Mouse (Mus musculus) adrenal gland, postnatal 36 days (tissue): ENCODE measurements around the gene Kcnmb4. TPM values are rescaled to one million over a fixed set of nuclear protein-coding genes. Genes with fewer than 3 reads are reported as not detected.

Experiments
- DNase-seq, 2 experiments: peaks; one replicate each; pipeline ENCODE4 v3.0.0; 2021; ENCODE audit warnings: mixed read lengths in 1 of 2
- total RNA-seq, 2 experiments: library from RNA; stranded (reverse); gene quantifications; 2 replicates each; pipeline ENCODE4 v1.2.3; 2021

Gene Kcnmb4
- total RNA-seq, 2 experiments from 2014 or later: 1.4 to 14.3 TPM

DNA sequence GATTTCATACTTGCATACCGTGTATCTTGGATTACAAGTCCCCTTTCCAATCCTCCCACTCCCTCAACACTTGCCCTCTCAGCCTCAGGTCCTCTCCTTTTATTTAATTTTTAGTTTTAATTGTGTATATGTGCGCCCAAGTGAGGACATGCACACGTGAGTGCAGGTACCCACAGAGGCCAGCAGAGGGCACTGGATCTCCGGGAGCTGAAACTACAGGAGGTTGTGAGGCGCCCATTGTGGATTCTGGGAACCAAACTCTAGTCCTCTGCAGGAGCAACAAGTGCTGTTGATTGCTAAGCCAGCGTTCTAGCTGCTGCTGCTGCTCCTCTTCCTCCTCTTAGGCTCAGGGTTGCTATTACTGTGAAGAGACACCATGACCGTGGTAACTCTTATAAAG, 20.9 kb downstream of the Kcnmb4 start:
- no peak for DNase-seq

DNA sequence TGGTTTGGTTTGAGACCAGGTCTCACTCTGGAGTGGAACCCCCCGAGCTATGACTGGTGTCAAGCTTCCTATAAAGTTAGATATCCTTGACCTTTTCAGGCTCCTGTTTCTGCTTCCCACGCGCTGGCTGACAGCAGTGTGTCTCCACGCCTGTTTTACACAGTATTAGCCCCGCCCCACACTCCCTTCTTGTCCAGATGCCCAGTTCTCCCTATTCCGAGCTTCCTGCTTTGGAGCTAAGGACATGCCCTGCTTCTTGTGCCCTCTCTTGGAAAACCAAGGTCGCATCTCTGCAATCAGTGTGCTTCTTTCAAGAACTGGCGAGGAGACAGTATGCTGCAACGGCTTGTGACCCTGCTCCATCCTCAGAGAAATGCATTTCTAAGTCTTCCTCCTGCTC, 23.1 kb downstream of the Kcnmb4 start:
- peak; percentile 50 to 56 for DNase-seq

DNA sequence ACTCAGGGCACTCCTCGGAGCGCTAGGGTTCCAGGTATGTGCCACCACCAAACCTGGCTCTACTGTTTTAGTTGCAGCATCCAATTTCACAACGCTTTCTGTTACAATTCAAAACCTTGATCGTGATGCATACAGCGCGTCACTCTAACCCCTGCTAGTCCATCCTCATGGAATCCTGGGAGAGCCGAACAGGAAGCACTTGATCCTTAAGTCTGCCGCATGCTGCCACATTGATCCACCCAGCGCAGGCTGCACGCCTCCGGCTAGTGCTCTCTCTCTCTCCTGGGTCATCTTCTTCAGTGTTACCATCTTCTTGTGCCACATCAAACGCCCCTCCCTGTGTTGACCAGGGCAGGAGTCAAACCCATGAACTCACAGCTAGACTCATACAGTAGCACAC, 25.5 kb downstream of the Kcnmb4 start:
- DNase-seq: no peak

DNA sequence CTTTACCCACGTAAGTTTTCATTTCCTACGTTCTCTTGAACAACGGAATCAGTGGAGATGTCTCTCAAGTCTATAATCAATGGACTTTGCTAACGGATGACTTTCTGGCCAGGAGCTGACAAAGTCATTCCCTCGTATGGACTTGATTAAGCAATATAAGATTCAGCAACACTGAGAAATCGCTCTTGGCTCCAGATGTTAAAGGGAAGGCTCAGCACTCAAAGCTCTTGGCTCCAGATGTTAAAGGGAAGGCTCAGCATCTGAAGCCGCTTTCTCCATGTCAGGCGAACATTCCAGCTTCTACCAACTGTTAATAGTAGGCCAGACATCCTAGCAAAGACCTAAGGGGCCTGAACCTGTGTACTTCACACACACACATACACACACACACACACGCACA, 26.5 kb downstream of the Kcnmb4 start:
- DNase-seq: no peak

DNA sequence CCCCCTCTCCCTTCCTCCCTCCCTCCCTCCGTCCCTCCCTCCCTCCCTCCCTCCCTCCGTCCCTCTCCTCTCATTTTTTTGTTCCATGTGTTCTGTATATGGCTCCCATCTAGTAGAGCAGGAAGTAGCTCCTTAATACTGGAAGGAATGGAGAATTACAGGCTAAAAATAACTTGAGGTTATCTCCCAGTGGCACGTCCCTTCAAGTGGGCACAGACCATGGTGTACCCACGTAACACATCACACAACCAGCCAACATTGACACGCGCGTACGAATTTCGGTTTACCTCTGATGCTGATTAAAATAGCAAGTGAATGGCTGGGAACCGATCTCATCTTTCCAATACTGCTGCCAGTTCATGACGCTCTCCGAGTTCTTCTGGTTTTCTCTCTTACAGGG, 27.6 kb downstream of the Kcnmb4 start:
- no peak for DNase-seq

DNA sequence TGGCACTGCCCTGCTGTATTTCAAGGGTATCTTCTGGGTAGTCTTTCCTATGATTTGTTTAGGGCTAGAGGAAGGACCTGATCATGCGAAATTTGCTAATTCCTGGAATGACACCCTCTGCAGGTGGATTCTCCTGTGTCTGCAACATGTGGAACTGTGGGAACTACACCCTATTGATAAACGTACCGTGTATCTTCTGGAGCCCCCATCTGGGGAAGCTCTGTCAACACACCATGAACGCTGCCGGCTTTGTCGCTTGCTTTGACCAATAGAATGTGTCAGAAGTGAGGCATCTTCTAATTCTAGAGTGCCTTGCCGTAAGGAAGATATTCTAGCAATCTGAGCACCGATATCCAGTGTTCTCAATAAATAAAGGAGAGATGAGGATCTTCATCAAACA, 28.9 kb downstream of the Kcnmb4 start:
- DNase-seq: no peak

DNA sequence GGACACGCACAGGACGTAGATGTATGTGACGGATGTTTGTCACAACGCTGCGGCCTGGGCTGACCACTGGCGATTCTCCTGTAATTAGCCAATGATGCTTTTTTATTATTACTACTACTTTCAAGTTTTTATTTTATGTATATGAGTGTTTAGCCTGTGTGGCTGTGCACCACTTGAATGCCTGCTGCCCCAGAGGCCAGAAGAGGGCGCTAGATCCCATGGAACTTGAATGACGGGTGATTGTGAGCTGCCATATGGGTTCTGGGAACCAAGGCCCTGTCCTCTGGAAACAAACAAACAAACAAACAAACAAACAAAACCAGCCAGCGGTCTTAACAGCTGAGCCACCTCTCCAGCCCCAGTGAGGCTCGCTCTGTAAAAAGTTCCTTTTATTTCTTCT, 29.3 kb downstream of the Kcnmb4 start:
- no peak for DNase-seq

DNA sequence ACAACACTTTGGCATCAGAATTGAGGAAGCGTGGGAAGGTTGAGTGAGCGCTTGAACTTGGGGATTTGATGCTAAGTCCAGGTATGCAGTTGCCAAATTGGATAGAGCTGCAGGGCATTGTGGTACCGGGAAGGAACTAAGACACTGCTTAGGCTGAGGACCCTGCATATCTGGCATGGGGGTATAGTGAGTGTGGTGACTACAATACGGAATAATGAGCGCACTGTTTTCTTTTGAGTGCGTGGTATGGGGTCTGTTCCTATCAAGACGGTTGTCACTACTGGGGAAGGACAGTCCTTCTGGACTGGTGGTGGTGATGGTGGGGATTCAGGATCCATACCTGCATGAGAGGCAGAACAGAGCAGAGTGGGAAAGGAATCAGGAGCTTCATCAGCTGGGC, 32.7 kb downstream of the Kcnmb4 start:
- no peak for DNase-seq

DNA sequence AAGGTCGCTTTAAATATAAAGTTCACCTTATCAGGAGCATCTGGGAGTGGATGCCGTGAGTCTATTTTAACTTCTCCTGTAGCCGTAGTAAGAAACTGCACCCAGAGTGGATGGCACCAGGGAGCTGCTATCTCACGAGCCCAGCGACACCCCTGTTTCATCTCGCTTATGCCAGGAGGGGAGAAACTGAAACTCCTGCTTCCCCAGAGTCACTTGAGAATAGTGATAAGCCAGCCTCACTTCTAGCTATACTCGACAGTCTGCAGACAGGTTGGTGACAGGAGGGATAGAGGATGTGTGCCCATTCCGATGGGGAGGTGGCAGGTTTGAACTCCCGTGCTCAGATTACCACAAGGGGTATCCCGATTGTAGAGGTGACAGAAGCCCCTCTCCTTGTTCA, 33.6 kb downstream of the Kcnmb4 start:
- DNase-seq: no peak

DNA sequence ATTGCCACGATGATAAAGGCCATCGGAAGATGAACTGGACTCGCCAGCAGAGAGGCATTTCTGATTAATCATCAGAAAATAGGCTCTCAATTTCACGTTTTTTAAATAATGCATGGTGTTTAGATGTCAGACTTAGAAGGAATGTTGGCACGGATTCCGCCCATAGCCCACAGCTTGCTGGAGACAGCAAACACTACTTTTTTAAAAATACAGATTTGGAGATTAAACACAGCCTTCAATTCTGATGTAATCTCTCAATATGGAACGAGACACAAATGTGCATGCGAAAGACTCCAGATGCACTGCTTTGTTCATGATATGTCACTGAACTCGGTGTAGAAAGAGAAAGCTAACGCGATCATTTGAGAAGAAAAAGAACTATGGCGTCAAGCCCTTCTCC, 38.2 kb downstream of the Kcnmb4 start:
- no peak for DNase-seq

DNA sequence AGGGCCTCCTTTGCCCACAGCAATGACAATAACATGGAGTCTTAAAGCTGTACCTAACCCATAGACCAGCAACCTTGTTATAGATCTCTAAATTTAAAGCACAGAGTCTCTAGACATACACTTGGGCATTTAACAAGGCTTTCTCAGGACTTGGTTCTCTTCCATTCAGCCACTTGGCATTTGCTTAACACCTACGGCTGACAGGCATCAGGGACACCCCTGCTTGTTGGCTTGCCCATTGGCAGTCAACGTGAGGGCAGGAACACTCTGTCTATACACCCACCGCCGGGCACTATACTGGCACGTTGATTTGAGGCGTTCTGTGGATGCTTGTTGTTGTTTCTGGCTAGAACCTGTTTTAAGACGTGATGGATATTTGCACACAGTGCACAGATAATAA, 41.3 kb downstream of the Kcnmb4 start:
- no peak for DNase-seq

DNA sequence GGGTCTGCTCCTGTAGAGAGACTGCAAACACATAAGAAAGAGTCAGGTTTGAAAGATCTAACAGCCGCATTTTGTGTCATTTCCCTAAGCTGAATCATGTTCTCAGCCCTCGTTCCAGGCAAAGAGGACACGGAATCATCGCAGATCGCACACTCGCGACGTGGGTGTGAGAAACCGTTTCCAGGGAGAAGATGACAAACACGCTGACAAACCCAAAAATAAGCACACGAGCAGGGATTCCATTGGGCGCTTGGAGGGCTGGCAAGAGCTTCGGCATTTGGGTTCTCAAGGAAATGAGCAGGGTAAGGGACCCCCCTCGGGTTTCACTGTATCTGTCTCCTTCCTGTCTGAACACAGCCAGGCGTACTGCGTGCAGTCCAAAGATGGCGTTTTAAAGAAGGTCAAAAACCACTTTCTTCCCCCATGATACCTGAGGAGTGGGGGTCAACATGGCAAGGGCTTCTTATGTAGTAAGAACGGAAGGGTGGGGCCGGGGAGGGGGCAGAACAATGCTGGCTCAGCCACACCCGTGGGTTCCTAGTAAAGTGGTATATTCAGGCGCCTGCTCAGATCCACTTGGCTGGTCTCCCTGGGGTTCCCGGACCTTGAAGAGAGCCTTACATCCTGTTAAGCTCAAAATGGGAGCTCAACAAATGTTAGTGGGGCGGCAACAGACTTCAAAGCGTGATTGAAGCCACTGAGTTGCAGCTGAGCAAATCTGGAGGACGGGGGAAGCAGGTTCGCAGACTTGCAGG, 45.5 kb downstream of the Kcnmb4 start:
- no peak for DNase-seq

DNA sequence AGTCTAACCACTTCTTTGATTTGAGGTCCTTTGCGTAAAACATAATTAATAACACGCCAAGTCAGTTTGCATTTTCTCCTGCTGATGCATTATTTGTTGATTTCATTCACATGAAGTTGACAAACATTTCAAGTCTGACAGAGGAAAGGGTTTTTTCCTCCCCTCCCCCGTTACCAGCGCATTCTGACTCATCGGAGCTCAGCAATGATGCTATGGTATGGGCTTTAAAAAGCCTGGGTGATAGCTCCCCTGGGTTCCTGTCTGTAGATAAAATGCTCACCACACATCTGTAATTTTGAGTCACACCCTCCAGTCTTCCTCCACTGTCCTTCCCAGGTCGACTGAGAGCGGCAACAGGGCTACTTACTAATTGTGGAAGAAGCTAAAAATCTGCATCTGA, 47.5 kb downstream of the Kcnmb4 start:
- no peak for DNase-seq

DNA sequence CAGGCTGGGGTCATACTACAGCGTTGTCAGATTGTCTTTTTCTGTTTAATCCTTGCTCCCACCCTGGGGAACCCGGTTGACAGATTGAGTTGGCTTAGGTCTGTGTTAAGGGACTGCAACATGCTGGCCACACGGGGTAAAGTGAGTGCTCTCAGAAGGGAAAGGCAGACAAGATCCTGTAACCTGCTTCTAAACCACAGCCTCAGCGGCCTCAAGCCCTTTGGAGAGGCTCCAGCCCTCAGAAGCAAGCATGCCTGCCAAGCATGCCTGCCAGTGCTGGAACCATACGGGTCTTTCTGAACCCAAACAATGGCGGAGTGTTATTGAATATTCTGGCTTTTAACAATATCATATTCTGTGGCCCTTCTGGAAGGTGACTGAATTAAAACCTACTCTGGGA, 48.8 kb downstream of the Kcnmb4 start:
- DNase-seq: no peak

DNA sequence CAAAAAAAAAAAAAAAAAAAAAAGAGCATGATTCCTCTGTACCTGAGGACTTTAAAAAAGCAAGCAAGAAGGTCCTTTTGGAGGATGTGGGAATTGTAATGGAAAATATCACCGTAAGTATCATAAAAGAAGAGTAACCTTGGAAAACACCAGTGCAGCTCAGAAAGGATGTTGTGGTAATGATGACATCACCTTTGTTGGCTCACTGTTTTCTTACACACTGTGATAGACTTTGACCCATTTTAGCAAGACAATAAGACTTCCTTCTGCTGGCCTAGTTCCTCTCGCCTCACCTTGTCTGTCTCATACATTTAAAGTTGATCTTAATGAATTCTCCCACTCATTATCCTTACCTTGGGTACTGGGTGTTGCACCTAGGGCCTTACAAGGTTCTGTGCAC, 51.1 kb downstream of the Kcnmb4 start:
- no peak for DNase-seq

DNA sequence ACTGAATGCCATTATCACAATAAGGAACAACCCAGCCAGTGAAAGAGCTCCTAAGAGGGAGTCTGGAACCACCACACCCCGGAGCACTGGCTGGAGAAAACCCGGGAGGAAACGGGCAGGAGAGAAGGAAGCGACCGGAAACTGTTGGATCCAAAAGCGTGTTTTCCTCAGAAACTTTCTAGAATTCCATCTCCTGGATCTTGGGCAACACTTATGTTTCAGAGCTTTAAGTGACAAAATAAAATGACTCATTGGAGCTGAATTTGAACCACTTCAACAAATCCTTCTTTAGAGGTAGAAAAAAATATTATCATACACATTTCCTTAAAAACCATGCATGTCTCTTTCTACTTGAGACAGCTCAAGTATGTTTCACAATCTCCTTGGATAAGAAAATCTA, 52.7 kb downstream of the Kcnmb4 start:
- DNase-seq: no peak

DNA sequence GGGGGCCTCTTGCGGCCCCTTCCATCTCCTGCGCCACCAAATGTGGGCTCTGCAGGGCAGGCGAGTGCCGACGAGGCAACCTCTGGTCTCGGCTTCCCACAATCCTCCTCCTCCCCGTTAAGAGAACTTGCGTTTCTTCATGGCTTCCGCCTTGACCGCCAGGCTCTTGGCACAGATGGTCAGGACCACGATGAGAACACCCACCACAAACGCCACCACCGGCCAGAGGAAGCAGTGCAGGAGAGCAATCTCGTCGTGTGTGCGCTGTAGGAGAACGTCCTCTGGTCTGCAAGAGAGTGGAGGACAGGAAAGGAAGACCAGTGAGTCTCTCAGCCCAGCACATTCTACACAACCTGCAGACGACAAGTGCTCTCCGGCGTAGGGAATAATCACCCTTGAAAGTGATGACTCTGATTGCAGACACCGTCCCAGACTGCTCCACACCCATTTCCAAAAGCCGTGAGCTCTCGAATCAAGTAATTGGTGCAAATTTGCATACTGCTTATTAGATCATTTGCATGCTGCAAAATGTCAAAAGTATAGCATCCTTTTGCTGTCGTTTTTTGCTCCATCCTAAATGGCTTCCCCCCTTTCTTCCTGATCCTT, 55.5 kb downstream of the Kcnmb4 start:
- no peak for DNase-seq

DNA sequence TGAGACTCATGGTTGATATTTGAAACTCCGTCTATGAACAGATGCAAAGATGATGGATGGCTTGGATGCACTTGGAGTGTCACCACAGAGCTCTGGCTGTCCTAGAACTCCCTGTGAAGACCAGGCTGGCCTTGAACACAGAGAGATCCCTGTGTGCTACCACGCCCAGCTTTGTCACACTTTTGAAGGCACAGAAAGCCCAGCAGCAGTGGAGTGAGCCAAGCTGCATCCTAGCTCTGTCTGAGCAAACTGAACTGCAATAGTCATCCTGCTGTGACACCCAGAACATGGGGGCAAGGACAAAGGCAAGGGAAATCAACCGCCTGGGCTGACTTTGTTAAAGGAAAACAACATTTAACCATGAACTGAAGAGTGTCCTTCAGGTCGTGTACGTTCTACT, 57.0 kb downstream of the Kcnmb4 start:
- peak; percentile 77 for DNase-seq

DNA sequence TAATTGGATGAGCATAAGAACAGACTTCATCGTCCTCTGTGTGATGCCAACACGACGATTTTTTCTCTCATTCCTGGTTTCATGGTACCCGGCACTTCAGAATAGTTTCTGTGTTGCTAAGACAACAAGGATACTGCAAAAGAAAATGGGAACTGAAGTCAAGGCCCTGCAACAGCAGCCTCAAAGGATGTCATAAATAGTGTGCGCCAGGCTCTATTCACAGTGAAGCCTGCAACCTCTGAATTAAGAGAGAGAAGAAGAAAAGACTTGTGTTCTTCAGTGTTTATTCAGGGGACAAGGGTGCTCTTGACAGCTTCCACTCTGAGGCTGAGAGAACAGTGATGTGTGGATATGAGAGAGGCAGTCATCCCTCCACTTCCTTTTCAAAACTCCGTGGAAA, 57.5 kb downstream of the Kcnmb4 start:
- DNase-seq: no peak

DNA sequence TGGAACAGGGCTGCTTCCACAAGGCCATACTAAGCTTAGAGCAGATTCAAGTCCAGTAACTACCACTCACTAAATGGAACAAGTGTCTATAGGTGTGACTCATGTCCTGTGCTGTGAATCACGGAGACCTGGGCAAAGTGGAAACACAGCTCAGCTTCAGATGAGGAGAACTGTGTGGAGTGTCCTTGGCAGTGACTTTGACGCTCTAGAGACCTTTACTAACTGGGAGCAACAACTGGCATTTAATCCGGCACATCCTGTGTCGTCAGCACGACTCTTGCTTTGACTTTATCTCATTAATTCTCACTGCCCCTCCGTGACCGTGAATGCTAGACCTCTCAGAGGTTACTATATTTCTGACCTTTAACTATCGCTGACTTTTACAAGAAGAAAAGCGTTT, 62.9 kb downstream of the Kcnmb4 start:
- peak; percentile 48 to 51 for DNase-seq

DNA sequence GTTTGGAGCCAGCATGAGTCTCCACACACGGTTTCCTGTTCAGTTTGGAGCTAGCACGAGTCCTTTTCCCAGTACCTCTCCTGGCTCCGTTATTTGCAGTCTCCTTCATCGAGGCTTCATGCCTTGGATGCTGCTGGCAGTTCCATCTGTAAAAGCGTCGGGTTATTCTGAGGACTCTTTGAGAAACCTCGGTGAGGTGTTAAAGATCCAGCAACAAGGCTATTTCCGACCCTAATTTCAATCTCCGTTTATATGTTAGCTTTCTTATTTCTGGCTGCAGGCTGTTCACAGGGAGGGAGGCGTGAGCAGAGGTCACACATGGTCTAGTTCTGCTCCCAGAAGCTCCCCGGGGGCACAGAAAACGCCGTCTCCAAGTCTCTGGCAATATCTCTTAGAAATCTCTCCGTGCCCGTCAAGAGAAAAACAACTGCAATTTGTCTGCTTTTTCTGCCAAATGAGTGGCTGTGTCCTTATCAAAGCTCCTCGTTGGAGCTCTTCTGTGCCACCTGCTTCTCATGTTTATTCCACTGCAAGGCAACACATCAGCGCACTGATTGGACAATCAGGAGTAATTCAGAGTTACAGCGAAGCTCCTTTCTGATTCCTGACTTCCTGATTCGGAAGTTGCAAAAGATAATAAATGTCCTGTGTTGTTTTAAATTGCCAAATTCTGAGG, 65.9 kb downstream of the Kcnmb4 start:
- DNase-seq: no peak

DNA sequence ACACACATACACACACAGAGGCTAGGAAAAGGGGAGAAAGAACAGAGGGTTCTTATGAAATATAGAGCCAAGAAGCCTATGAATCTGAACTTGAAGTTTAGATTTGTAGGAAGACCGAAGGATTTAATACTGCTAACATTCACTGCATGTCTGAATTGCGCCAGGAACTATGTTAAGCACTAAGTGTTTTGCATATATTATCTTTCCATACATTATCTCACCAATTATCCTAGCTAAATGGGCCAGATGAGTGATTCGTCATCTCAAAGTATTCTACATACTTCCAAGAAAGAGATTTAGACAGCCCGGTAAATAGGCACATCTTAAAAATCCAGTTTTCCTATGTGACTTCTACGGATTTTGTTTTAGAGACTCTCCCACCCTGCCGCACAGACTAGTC, 68.7 kb downstream of the Kcnmb4 start:
- no peak for DNase-seq

DNA sequence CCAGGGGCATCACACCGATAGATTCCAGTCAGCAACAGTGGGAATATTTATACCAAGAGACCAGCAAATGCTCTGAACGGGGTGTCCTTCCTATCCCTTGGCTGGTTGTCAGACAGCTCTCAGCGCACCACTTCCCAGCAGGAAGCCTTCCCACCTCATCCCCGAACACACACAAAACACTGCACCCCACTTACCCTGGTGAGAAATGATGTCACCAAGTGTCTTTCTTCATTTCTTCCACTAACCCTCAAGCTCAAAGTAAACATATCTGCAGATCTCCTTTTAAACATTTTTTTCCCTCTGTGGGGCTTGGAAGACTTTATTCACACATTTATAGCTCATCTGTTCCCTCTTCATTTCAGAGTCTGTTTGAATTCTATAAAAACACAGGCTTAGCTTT, 70.0 kb downstream of the Kcnmb4 start:
- no peak for DNase-seq
